Mouse (Mus musculus) ES-Bruce4 (cell line): ENCODE measurements around the gene Ppp1r13b.

ENCODE experiments used
- CTCF ChIP-seq: IDR thresholded peaks from one replicate; pipeline ENCODE4 v1.8.1; 2011; ENCODE audit warnings: low read depth, low read length
- POLR2A ChIP-seq: IDR thresholded peaks from one replicate; pipeline ENCODE4 v1.8.1; 2011; ENCODE audit warnings: low read length; ENCODE audit not compliant: insufficient read depth

- no peak for TF ChIP-seq CTCF
- no peak for TF ChIP-seq POLR2A
These were observed 56.2 kb downstream of the Ppp1r13b start for GRCm38 (mm10) chr12:111851745-111852144.
